ENCODE assay signal across 16 mouse cellular contexts in genomic region chr8:114759621-114760020, GRCm38 (mm10).
"Had no signal": no experiment of that assay in that cellular context is flagged by ENCODE, and none has a peak within 500 bp of the region (broad histone marks: within the 10 kb centered on the region; RNA-seq: fewer than 3 reads in every experiment).

No protein-coding gene starts in this region.

- H3K9ac ChIP-seq: neural tube, embryonic 13.5 days; neural tube, embryonic 15.5 days; stomach, embryonic 15.5 days had no signal

- H3K27ac ChIP-seq: neural tube, embryonic 13.5 days; neural tube, embryonic 15.5 days; stomach, embryonic 15.5 days; stomach, postnatal 0 days had no signal

- H3K4me1 ChIP-seq: stomach, embryonic 15.5 days had no signal

- H3K4me2 ChIP-seq: neural tube, embryonic 13.5 days; neural tube, embryonic 15.5 days; stomach, embryonic 15.5 days had no signal

- H3K9me3 ChIP-seq: neural tube, embryonic 13.5 days; neural tube, embryonic 15.5 days; stomach, embryonic 15.5 days had no signal

- H3K4me3 ChIP-seq: neural tube, embryonic 13.5 days; neural tube, embryonic 15.5 days; stomach, embryonic 15.5 days had no signal

- H3K27me3 ChIP-seq: neural tube, embryonic 13.5 days; stomach, embryonic 15.5 days had no signal

- H3K36me3 ChIP-seq: neural tube, embryonic 13.5 days; neural tube, embryonic 15.5 days; stomach, embryonic 15.5 days had no signal

- DNase-seq: retina, postnatal 1 day; right cerebral cortex, adult 18-20 months; right cerebral cortex, postnatal 14 days; right cerebral cortex, postnatal 25 days; right cerebral cortex, postnatal 4 days; spleen, adult 18-20 months; thymus, adult 18-20 months; thymus, adult 2 months; thymus, postnatal 14 days; thymus, postnatal 25 days; thymus, postnatal 36 days; thymus, postnatal 4 days had no signal
